In genomic region chr11:94470391-94470790, GRCm38 (mm10) we compare ENCODE assay signal across 10 mouse cellular contexts. TPM values are rescaled to one million over a fixed set of nuclear protein-coding genes. Genes with fewer than 3 reads are reported as not detected.
DNase-seq lines count a peak whose midpoint lies in the region; ATAC-seq lines count a peak whose summit lies in the region.
"Had no signal": no experiment of that assay in that cellular context is flagged by ENCODE, and none has a peak within 500 bp of the region (broad histone marks: within the 10 kb centered on the region; RNA-seq: fewer than 3 reads in every experiment).

No protein-coding gene starts in this region.

- H3K9me3 ChIP-seq in hindbrain, embryonic 10.5 days: no peaks in the 10 kb centered on the region
- H3K9me3 ChIP-seq in midbrain, embryonic 12.5 days: no peaks in the 10 kb centered on the region
- H3K9me3 ChIP-seq: G1E had no signal

- peak overlapping the region; percentile 29 for H3K9ac ChIP-seq in midbrain, embryonic 12.5 days (replicated peaks)

- H3K27me3 ChIP-seq in hindbrain, embryonic 10.5 days (ENCODE audit: insufficient read depth, poor library complexity, severe bottlenecking): peaks cover 66% of the 10 kb centered on the region
- H3K27me3 ChIP-seq in midbrain, embryonic 12.5 days: peaks cover 36% of the 10 kb centered on the region

- H3K4me1 ChIP-seq in hindbrain, embryonic 10.5 days (replicated peaks): peaks cover 100% of the 10 kb centered on the region
- peaks cover 90% of the 10 kb centered on the region for H3K4me1 ChIP-seq in midbrain, embryonic 12.5 days

- peak; percentile 90 for DNase-seq in NIH3T3 (ENCODE audit: low read depth)
- peak; percentile 79 for DNase-seq in embryo, embryonic 10.5 days (ENCODE audit: low spot score)
- peak; percentile 49 for DNase-seq in hindbrain, embryonic 10.5 days (ENCODE audit: low spot score)
- no peak for DNase-seq in heart, adult 9 months (ENCODE audit: low spot score in 2 of 2)
- no peak for DNase-seq in spleen, adult 12 weeks (ENCODE audit: low spot score)
- no peak for DNase-seq in thymus, postnatal 14 days
- DNase-seq: thymus, adult 18-20 months had no signal

- 27% methylated on average over 7 of the region's 7 CpGs for WGBS in hindbrain, embryonic 10.5 days
- 23% methylated on average over 6 of the region's 7 CpGs for WGBS in midbrain, embryonic 12.5 days

- peak overlapping the region; percentile 94 for H3K27ac ChIP-seq in hindbrain, embryonic 10.5 days
- peak overlapping the region; percentile 94 for H3K27ac ChIP-seq in midbrain, embryonic 12.5 days (replicated peaks)

- no peak for ATAC-seq in midbrain, embryonic 12.5 days (ENCODE audit: low FRiP score, low read depth)

- peak overlapping the region; percentile 99 for H3K4me2 ChIP-seq in midbrain, embryonic 12.5 days (replicated peaks)
- H3K4me2 ChIP-seq: liver, embryonic 11.5 days had no signal

- H3K4me3 ChIP-seq in hindbrain, embryonic 10.5 days: peak overlapping the region; percentile 91
- H3K4me3 ChIP-seq in midbrain, embryonic 12.5 days: 0 out of 2 replicates have a peak overlapping the region, but pooled peaks have one; percentile 2

- no peaks in the 10 kb centered on the region; the same call in 1 of the 2 replicates for H3K36me3 ChIP-seq in hindbrain, embryonic 10.5 days
- no peaks in the 10 kb centered on the region for H3K36me3 ChIP-seq in midbrain, embryonic 12.5 days
- H3K36me3 ChIP-seq: G1E had no signal

RNA-seq across cellular contexts. Expression of gene Cacna1g, which starts 3.6 kb away (rescaled TPM):
- 5.3 and 7.7 TPM in 2 replicates for polyA plus RNA-seq in hindbrain, embryonic 10.5 days (2016; fragmentation: Nextera tagmentation; extraction: Ambion mirVana)
- polyA plus RNA-seq in midbrain, embryonic 12.5 days (2016; fragmentation: Nextera tagmentation; extraction: Ambion mirVana): 16.2 and 16.5 TPM in 2 replicates
- polyA plus RNA-seq: G1E had no signal

RNA-seq across cellular contexts. Expression of gene Spata20, which starts 15.6 kb away (rescaled TPM):
- polyA plus RNA-seq in hindbrain, embryonic 10.5 days (2016; fragmentation: Nextera tagmentation; extraction: Ambion mirVana): 0.05 TPM in 1 of 2 replicates, not detected in the other
- polyA plus RNA-seq in midbrain, embryonic 12.5 days (2016; fragmentation: Nextera tagmentation; extraction: Ambion mirVana): 0.36 TPM in 1 of 2 replicates, not detected in the other
- polyA plus RNA-seq: G1E; liver, embryonic 11.5 days had no signal

RNA-seq across cellular contexts. Expression of gene Epn3, which starts 29.4 kb away (rescaled TPM):
- 1.7 and 1.9 TPM in 2 replicates for polyA plus RNA-seq in hindbrain, embryonic 10.5 days (2016; fragmentation: Nextera tagmentation; extraction: Ambion mirVana)
- polyA plus RNA-seq in midbrain, embryonic 12.5 days (2016; fragmentation: Nextera tagmentation; extraction: Ambion mirVana): 0.47 and 0.68 TPM in 2 replicates
- polyA plus RNA-seq: G1E had no signal

RNA-seq across cellular contexts. Expression of gene Mycbpap, which starts 51.2 kb away (rescaled TPM):
- 3.9 and 4.6 TPM in 2 replicates for polyA plus RNA-seq in hindbrain, embryonic 10.5 days (2016; fragmentation: Nextera tagmentation; extraction: Ambion mirVana)
- 2.9 and 4.9 TPM in 2 replicates for polyA plus RNA-seq in midbrain, embryonic 12.5 days (2016; fragmentation: Nextera tagmentation; extraction: Ambion mirVana)
- polyA plus RNA-seq: G1E had no signal

Comparison
In these comparisons a context has a peak if more than half of its experiments do, and no peak if none do; other contexts are left out.
1. DNase-seq: peak in NIH3T3 (single experiment), embryo, embryonic 10.5 days (single experiment) and hindbrain, embryonic 10.5 days (single experiment); none in heart, adult 9 months (0 of 2), spleen, adult 12 weeks (single experiment) and thymus, postnatal 14 days (single experiment).